Mouse (Mus musculus) MEL (cell line): Measurements from ENCODE around the gene Elmsan1.

Source experiments
- BHLHE40 ChIP-seq: IDR thresholded peaks from 2 replicates; pipeline ENCODE4 v1.6.1; 2012; ENCODE audit warnings: low read depth, mild to moderate bottlenecking, inconsistent platforms, low read length, improper control_type of control experiment, borderline replicate concordance
- CHD2 ChIP-seq: IDR thresholded peaks from 2 replicates; pipeline ENCODE4 v1.6.1; 2011; ENCODE audit warnings: low read length, improper control_type of control experiment
- CTCF ChIP-seq, 3 experiments: IDR thresholded peaks in 2 of 3; conservative IDR thresholded peaks in 1 of 3; 2 replicates each; pipeline ENCODE4 v1.5.1; 2011 to 2012; ENCODE audit warnings: low read length in 3 of 3, low read depth in 2 of 3, mild to moderate bottlenecking in 2 of 3, improper control_type of control experiment in 1 of 3, inconsistent platforms in 1 of 3, mixed read lengths in 1 of 3, moderate library complexity in 1 of 3; ENCODE audit not compliant: control insufficient read depth in 1 of 3, insufficient read depth in 1 of 3, poor library complexity in 1 of 3, severe bottlenecking in 1 of 3
- GATA1 ChIP-seq: IDR thresholded peaks from 2 replicates; pipeline ENCODE4 v1.6.1; 2011; ENCODE audit warnings: low read depth, low read length, improper control_type of control experiment
- JUND ChIP-seq: IDR thresholded peaks from 2 replicates; pipeline ENCODE4 v1.6.1; 2011; ENCODE audit warnings: low read depth, mild to moderate bottlenecking, improper control_type of control experiment, low read length
- MAFK ChIP-seq: IDR thresholded peaks from 2 replicates; pipeline ENCODE4 v1.6.1; 2011; ENCODE audit warnings: low read depth, mild to moderate bottlenecking, low read length, improper control_type of control experiment, borderline replicate concordance
- MEF2A ChIP-seq: IDR thresholded peaks from 2 replicates; pipeline ENCODE4 v1.6.1; 2014; ENCODE audit warnings: low read depth, mild to moderate bottlenecking, inconsistent platforms, low read length, improper control_type of control experiment; ENCODE audit not compliant: poor library complexity, insufficient replicate concordance, severe bottlenecking; ENCODE audit errors: extremely low read depth
- POLR2A ChIP-seq, 2 experiments: IDR thresholded peaks; 2 replicates each; pipeline ENCODE4 v1.6.1; 2011 to 2012; ENCODE audit warnings: low read length in 2 of 2, mild to moderate bottlenecking in 2 of 2, control low read depth in 1 of 2, improper control_type of control experiment in 1 of 2, low read depth in 1 of 2, moderate library complexity in 1 of 2; ENCODE audit not compliant: control insufficient read depth in 1 of 2, insufficient read depth in 1 of 2, poor library complexity in 1 of 2
- TCF12 ChIP-seq: IDR thresholded peaks from 2 replicates; pipeline ENCODE4 v1.6.1; 2014; ENCODE audit warnings: low read depth, mild to moderate bottlenecking, inconsistent platforms, low read length, improper control_type of control experiment, moderate library complexity
- USF1 ChIP-seq: IDR thresholded peaks from 2 replicates; pipeline ENCODE4 v1.6.1; 2014; ENCODE audit warnings: low read depth, mild to moderate bottlenecking, inconsistent platforms, low read length, improper control_type of control experiment, moderate library complexity
- ZKSCAN1 ChIP-seq: IDR thresholded peaks from 2 replicates; pipeline ENCODE4 v1.6.1; 2012; ENCODE audit warnings: low read depth, mild to moderate bottlenecking, inconsistent platforms, low read length, improper control_type of control experiment, moderate library complexity
- ZNF384 ChIP-seq: IDR thresholded peaks from 2 replicates; pipeline ENCODE4 v1.6.1; 2012; ENCODE audit warnings: low read depth, mild to moderate bottlenecking, inconsistent platforms, low read length, improper control_type of control experiment

DNA sequence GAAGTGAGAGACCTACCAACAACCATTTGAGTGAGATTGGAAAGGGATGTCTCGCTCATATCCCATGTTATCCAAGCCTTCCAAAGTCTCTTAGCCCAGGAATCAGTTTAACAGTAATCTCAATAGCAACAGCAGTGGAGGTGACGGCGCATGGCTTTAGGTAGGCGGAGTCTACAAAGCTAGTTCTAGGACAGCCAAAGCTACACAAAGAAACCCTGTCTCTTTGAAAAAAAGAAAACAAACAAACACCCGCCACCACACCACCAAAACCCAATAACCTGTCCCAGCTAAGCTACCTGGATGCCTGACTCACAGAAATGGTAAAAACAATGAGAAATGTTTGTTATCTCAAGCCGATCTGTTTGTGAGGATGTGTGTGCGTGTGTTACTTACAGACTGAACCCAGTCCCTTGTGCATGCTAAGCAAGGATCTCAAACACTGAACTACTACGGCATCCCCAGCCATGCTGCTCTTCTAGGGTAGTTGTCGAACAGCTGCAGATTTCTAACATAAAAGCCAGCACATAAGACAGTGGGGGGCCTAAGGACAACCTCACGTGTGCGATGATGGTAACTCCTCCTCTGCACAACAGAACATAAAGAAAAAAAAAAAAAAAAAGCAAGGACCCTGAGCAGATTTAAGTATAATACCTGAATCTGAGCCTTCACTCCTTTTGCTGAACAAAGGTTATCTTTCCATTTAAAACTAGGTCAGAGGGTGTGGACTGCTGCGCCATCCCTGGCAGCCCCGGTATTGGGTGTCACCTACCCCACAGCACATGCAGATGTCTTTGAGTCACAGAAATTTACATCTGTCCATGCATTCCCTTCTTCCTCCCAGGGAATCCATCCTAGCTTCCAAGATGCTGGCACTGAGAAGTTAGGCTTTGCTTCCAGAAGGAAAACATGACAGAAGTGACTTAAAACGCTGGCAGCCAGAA lies 2.5 kb upstream of the Elmsan1 start:
- TF ChIP-seq CTCF (IDR thresholded peaks at IDR 0.05 in 2 of 3, conservative IDR thresholded peaks at IDR 0.05 in 1 of 3; ENCODE audit: control insufficient read depth in 1 of 3, insufficient read depth in 1 of 3, low read depth in 2 of 3, low read length in 3 of 3, poor library complexity in 1 of 3, severe bottlenecking in 1 of 3) (no peak), MAFK (no peak), MEF2A (no peak), TCF12 (no peak), ZNF384 (no peak), BHLHE40 (no peak), POLR2A (IDR thresholded peaks at IDR 0.05; ENCODE audit: control insufficient read depth in 1 of 2, insufficient read depth in 1 of 2, low read depth in 1 of 2, low read length in 2 of 2, poor library complexity in 1 of 2) (no peak), ZKSCAN1 (no peak), USF1 (no peak), JUND (no peak), CHD2 (no peak), GATA1 (no peak)
